Mouse (Mus musculus) induced T-regulatory cell, adult 2 months (primary cell): ENCODE measurements at regions not wholly inside any gene's neighbourhood (a gene's known extent, or its start where the extent isn't known, plus 50 kb on each side); places are given as distances from the start of the nearest gene placed in this dataset.

Source experiments
- DNase-seq: peaks from one replicate; pipeline ENCODE4 v3.0.0-alpha.2; 2012; ENCODE audit warnings: low read depth

GRCm38 (mm10) chr13:57186168-57186567 is 290.4 kb upstream of the Trpc7 start:
- no peak for DNase-seq

- no peak for DNase-seq
Observed at GRCm38 (mm10) chr13:57170180-57170579, 274.4 kb upstream of the Trpc7 start.

GRCm38 (mm10) chr13:57169621-57170020 is 273.8 kb upstream of the Trpc7 start:
- DNase-seq, result no peak

GRCm38 (mm10) chr13:57165367-57165766 is 269.6 kb upstream of the Trpc7 start:
- DNase-seq, result no peak

- DNase-seq, result no peak
Observed at GRCm38 (mm10) chr13:57152787-57153186, 257.0 kb upstream of the Trpc7 start.

- DNase-seq, result no peak
Observed at GRCm38 (mm10) chr13:57147623-57148022, 251.8 kb upstream of the Trpc7 start.

- DNase-seq, result no peak
Observed at GRCm38 (mm10) chr13:57146708-57147107, 250.9 kb upstream of the Trpc7 start.

- no peak for DNase-seq
Observed at GRCm38 (mm10) chr13:57145782-57146181, 250.0 kb upstream of the Trpc7 start.

GRCm38 (mm10) chr13:57142851-57143250 is 247.1 kb upstream of the Trpc7 start:
- DNase-seq, result no peak

- DNase-seq, result no peak
Observed at GRCm38 (mm10) chr13:57142441-57142840, 246.6 kb upstream of the Trpc7 start.

GRCm38 (mm10) chr13:57115936-57116335 is 220.1 kb upstream of the Trpc7 start:
- DNase-seq, result no peak

GRCm38 (mm10) chr13:57107956-57108355 is 212.2 kb upstream of the Trpc7 start:
- DNase-seq, result no peak

- DNase-seq, result no peak
Observed at GRCm38 (mm10) chr13:57099601-57100000, 203.8 kb upstream of the Trpc7 start.

GRCm38 (mm10) chr13:57091886-57092285 is 196.1 kb upstream of the Trpc7 start:
- no peak for DNase-seq

- no peak for DNase-seq
Observed at GRCm38 (mm10) chr13:57089381-57090075, 193.7 kb upstream of the Trpc7 start.

GRCm38 (mm10) chr13:57087966-57088365 is 192.2 kb upstream of the Trpc7 start:
- no peak for DNase-seq

GRCm38 (mm10) chr13:57087398-57087797 is 191.6 kb upstream of the Trpc7 start:
- DNase-seq, result no peak

- no peak for DNase-seq
Observed at GRCm38 (mm10) chr13:57083751-57084150, 188.0 kb upstream of the Trpc7 start.

GRCm38 (mm10) chr13:57070479-57070878 is 174.7 kb upstream of the Trpc7 start:
- no peak for DNase-seq

- no peak for DNase-seq
Observed at GRCm38 (mm10) chr13:57061656-57062055, 165.9 kb upstream of the Trpc7 start.

GRCm38 (mm10) chr13:57061074-57061473 is 165.3 kb upstream of the Trpc7 start:
- DNase-seq, result no peak

- DNase-seq, result no peak
Observed at GRCm38 (mm10) chr13:57056786-57057185, 161.0 kb upstream of the Trpc7 start.

GRCm38 (mm10) chr13:57055409-57056195 is 159.8 kb upstream of the Trpc7 start:
- no peak for DNase-seq

- no peak for DNase-seq
Observed at GRCm38 (mm10) chr13:57053361-57053760, 157.6 kb upstream of the Trpc7 start.
